Comparison of ENCODE assay signal across 17 mouse cellular contexts in the genomic region with DNA sequence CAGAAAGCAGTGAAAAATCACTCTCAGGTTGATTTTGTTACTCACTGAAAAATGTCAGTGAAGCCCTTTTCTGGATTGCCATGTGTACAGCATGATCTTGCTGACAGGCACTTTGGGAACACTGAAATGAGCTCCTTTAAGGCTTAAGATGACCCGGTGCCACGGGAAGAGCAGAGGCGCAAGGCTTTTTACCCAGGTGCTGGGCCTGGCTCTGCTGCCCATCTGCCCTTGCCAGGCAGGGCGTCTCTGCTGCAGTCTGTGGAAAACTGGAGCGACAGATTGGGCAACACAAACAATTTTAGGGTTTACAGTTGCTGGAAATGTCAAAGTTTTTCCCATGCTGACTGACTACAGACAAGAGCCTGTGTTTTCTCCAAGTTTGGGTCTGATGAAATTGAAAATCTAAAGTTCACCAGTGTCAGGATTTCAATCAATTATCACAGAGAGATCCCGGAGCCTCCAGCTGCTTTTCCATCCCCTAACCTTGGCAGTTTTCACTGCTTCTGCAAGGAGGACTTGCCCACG. TPM values are rescaled to one million over a fixed set of nuclear protein-coding genes. Genes with fewer than 3 reads are reported as not detected.
DNase-seq lines count a peak whose midpoint lies in the region; ATAC-seq lines count a peak whose summit lies in the region.
"Had no signal": no experiment of that assay in that cellular context is flagged by ENCODE, and none has a peak within 500 bp of the region (broad histone marks: within the 10 kb centered on the region; RNA-seq: fewer than 3 reads in every experiment).

No protein-coding gene starts in this region.

- H3K9me3 ChIP-seq in lung, embryonic 15.5 days: no peaks in the 10 kb centered on the region
- no peaks in the 10 kb centered on the region for H3K9me3 ChIP-seq in embryonic facial prominence, embryonic 13.5 days
- H3K9me3 ChIP-seq in stomach, embryonic 15.5 days: no peaks in the 10 kb centered on the region
- H3K9me3 ChIP-seq in forebrain, embryonic 14.5 days (replicated peaks; ENCODE audit: control insufficient read depth, low read length): no peaks in the 10 kb centered on the region
- H3K9me3 ChIP-seq: heart, embryonic 15.5 days; hindbrain, embryonic 13.5 days; limb, embryonic 13.5 days; neural tube, embryonic 13.5 days had no signal

- no peaks in the 10 kb centered on the region for H3K27me3 ChIP-seq in lung, embryonic 15.5 days
- no peaks in the 10 kb centered on the region for H3K27me3 ChIP-seq in embryonic facial prominence, embryonic 13.5 days
- no peaks in the 10 kb centered on the region for H3K27me3 ChIP-seq in stomach, embryonic 15.5 days (replicated peaks)
- H3K27me3 ChIP-seq in forebrain, embryonic 14.5 days (replicated peaks; ENCODE audit: control insufficient read depth, insufficient read depth, low read length): no peaks in the 10 kb centered on the region
- H3K27me3 ChIP-seq: heart, embryonic 15.5 days; hindbrain, embryonic 13.5 days; limb, embryonic 13.5 days; neural tube, embryonic 13.5 days had no signal

- H3K4me2 ChIP-seq in lung, embryonic 15.5 days: no peak overlapping the region; the same call in 1 of the 2 replicates
- peak overlapping the region; percentile 30; the same call in 1 of the 2 replicates for H3K4me2 ChIP-seq in embryonic facial prominence, embryonic 13.5 days
- H3K4me2 ChIP-seq in stomach, embryonic 15.5 days: no peak overlapping the region
- no peak overlapping the region for H3K4me2 ChIP-seq in forebrain, embryonic 14.5 days (ENCODE audit: low read length)
- H3K4me2 ChIP-seq: heart, embryonic 15.5 days; hindbrain, embryonic 13.5 days; limb, embryonic 13.5 days; neural tube, embryonic 13.5 days had no signal

- no peak for ATAC-seq in lung, embryonic 15.5 days (ENCODE audit: borderline replicate concordance, extremely low read depth, low FRiP score, low TSS enrichment)
- no peak for ATAC-seq in embryonic facial prominence, embryonic 13.5 days (ENCODE audit: insufficient number of reproducible peaks, insufficient read depth, low FRiP score, low TSS enrichment, low read depth)
- ATAC-seq in stomach, embryonic 15.5 days (ENCODE audit: insufficient read depth, low FRiP score, low read depth): no peak
- no peak for ATAC-seq in forebrain, embryonic 14.5 days
- ATAC-seq: midbrain, embryonic 16.5 days had no signal

- 43% methylated on average over 7 of the region's 7 CpGs for WGBS in lung, embryonic 15.5 days
- WGBS in embryonic facial prominence, embryonic 13.5 days: 56% methylated on average over 7 of the region's 7 CpGs
- WGBS in stomach, embryonic 15.5 days: 54% methylated on average over 7 of the region's 7 CpGs
- 76% methylated on average over 7 of the region's 7 CpGs for WGBS in forebrain, embryonic 14.5 days

- no peak overlapping the region for H3K4me3 ChIP-seq in lung, embryonic 15.5 days
- H3K4me3 ChIP-seq in embryonic facial prominence, embryonic 13.5 days: no peak overlapping the region
- H3K4me3 ChIP-seq in stomach, embryonic 15.5 days (replicated peaks): no peak overlapping the region
- no peak overlapping the region for H3K4me3 ChIP-seq in forebrain, embryonic 14.5 days (ENCODE audit: low read depth, low read length)
- H3K4me3 ChIP-seq: heart, embryonic 15.5 days; hindbrain, embryonic 13.5 days; limb, embryonic 13.5 days; neural tube, embryonic 13.5 days had no signal

- peak; percentile 53 for DNase-seq in cerebellum, adult 9-11 months
- no peak for DNase-seq in cerebellum, adult 11 months
- DNase-seq in lung, postnatal 10 days: no peak
- no peak for DNase-seq in left cerebral cortex, adult 11 months (ENCODE audit: low spot score)
- DNase-seq in forebrain, embryonic 14.5 days (ENCODE audit: low spot score): no peak
- DNase-seq: kidney, adult 8-10 months; layer of hippocampus, adult 9-11 months; retina, postnatal 1 day; thymus, postnatal 36 days had no signal

- H3K27ac ChIP-seq in lung, embryonic 15.5 days: peak overlapping the region; percentile 46
- H3K27ac ChIP-seq in embryonic facial prominence, embryonic 13.5 days: peak overlapping the region; percentile 55
- H3K27ac ChIP-seq in stomach, embryonic 15.5 days: peak overlapping the region; percentile 85
- no peak overlapping the region for H3K27ac ChIP-seq in forebrain, embryonic 14.5 days (ENCODE audit: low read depth, low read length)
- H3K27ac ChIP-seq: heart, embryonic 15.5 days; hindbrain, embryonic 13.5 days; limb, embryonic 13.5 days; neural tube, embryonic 13.5 days had no signal

- no peaks in the 10 kb centered on the region for H3K4me1 ChIP-seq in lung, embryonic 15.5 days
- peaks cover 29% of the 10 kb centered on the region for H3K4me1 ChIP-seq in embryonic facial prominence, embryonic 13.5 days
- peaks cover 14% of the 10 kb centered on the region; the same call in 1 of the 2 replicates for H3K4me1 ChIP-seq in stomach, embryonic 15.5 days
- H3K4me1 ChIP-seq in forebrain, embryonic 14.5 days (ENCODE audit: control insufficient read depth, insufficient read depth, low read length): no peaks in the 10 kb centered on the region
- H3K4me1 ChIP-seq: hindbrain, embryonic 13.5 days; neural tube, embryonic 13.5 days had no signal

- no peaks in the 10 kb centered on the region for H3K36me3 ChIP-seq in lung, embryonic 15.5 days
- H3K36me3 ChIP-seq in embryonic facial prominence, embryonic 13.5 days: 0 out of 2 replicates have a peak, but pooled peaks cover under 1% of the 10 kb centered on the region
- H3K36me3 ChIP-seq in stomach, embryonic 15.5 days: no peaks in the 10 kb centered on the region
- 0 out of 2 replicates have a peak, but pooled peaks cover 6% of the 10 kb centered on the region for H3K36me3 ChIP-seq in forebrain, embryonic 14.5 days (ENCODE audit: control insufficient read depth, insufficient read depth, low read length)
- H3K36me3 ChIP-seq: heart, embryonic 15.5 days had no signal

- no peak overlapping the region for H3K9ac ChIP-seq in lung, embryonic 15.5 days
- 0 out of 2 replicates have a peak overlapping the region, but pooled peaks have one; percentile 16 for H3K9ac ChIP-seq in embryonic facial prominence, embryonic 13.5 days
- H3K9ac ChIP-seq in stomach, embryonic 15.5 days: no peak overlapping the region
- H3K9ac ChIP-seq in forebrain, embryonic 14.5 days (ENCODE audit: low read length): no peak overlapping the region
- H3K9ac ChIP-seq: heart, embryonic 15.5 days; hindbrain, embryonic 13.5 days; limb, embryonic 13.5 days; neural tube, embryonic 13.5 days had no signal

RNA-seq across cellular contexts. Expression of gene Ddias, which starts 53.0 kb away (rescaled TPM):
- polyA plus RNA-seq in lung, embryonic 15.5 days (2015; fragmentation: Nextera tagmentation; extraction: Ambion mirVana): 15.5 and 16.4 TPM in 2 replicates
- 11.6 and 14.3 TPM in 2 replicates for polyA plus RNA-seq in embryonic facial prominence, embryonic 13.5 days (2015; fragmentation: Nextera tagmentation; extraction: Ambion mirVana)
- polyA plus RNA-seq in stomach, embryonic 15.5 days (2015; fragmentation: Nextera tagmentation; extraction: Ambion mirVana): 11.0 and 11.4 TPM in 2 replicates
- 9.5 and 10.9 TPM in 2 replicates for polyA plus RNA-seq in forebrain, embryonic 14.5 days (2014; fragmentation: Nextera tagmentation; extraction: Ambion mirVana)

RNA-seq across cellular contexts. Expression of gene Prcp, which starts 53.3 kb away (rescaled TPM):
- 43.1 and 43.2 TPM in 2 replicates for polyA plus RNA-seq in lung, embryonic 15.5 days (2015; fragmentation: Nextera tagmentation; extraction: Ambion mirVana)
- 30.9 and 32.2 TPM in 2 replicates for polyA plus RNA-seq in embryonic facial prominence, embryonic 13.5 days (2015; fragmentation: Nextera tagmentation; extraction: Ambion mirVana)
- polyA plus RNA-seq in stomach, embryonic 15.5 days (2015; fragmentation: Nextera tagmentation; extraction: Ambion mirVana): 23.9 and 24.7 TPM in 2 replicates
- polyA plus RNA-seq in forebrain, embryonic 14.5 days (2014; fragmentation: Nextera tagmentation; extraction: Ambion mirVana): 14.5 and 17.0 TPM in 2 replicates
